Mouse (Mus musculus): ENCODE results near the gene Cfap36. TPM values are rescaled to one million over a fixed set of nuclear protein-coding genes. Genes with fewer than 3 reads are reported as not detected.

Gene Cfap36
- total RNA-seq, 2 experiments from 2014 or later, result 130 to 141 TPM

- intact Hi-C loops (cut with DNase I), result no loop called here
- no peak for DNase-seq (ENCODE audit: extremely low spot score in 1 of 2, low spot score in 2 of 2)
Observed at GRCm38 (mm10) chr11:29203653-29204052, 43.6 kb downstream of the Cfap36 start.

GRCm38 (mm10) chr11:29188981-29189380, 58.2 kb downstream of the Cfap36 start:
- no peak for DNase-seq (ENCODE audit: extremely low spot score in 1 of 2, low spot score in 2 of 2)
- intact Hi-C loops (cut with DNase I), result no loop called here

- intact Hi-C loops (cut with DNase I), result no loop called here
- no peak for DNase-seq (ENCODE audit: extremely low spot score in 1 of 2, low spot score in 2 of 2)
Observed at GRCm38 (mm10) chr11:29181751-29182150, 65.5 kb downstream of the Cfap36 start.

- DNase-seq (ENCODE audit: extremely low spot score in 1 of 2, low spot score in 2 of 2), result peak; percentile 20 to 23
Observed at GRCm38 (mm10) chr11:29180657-29181056, 66.6 kb downstream of the Cfap36 start.

GRCm38 (mm10) chr11:29179319-29179718, 67.9 kb downstream of the Cfap36 start:
- intact Hi-C loops (cut with DNase I), result no loop called here
- DNase-seq (ENCODE audit: extremely low spot score in 1 of 2, low spot score in 2 of 2), result no peak

More at GRCm38 (mm10) chr11:29180657-29181056, 66.6 kb downstream of the Cfap36 start:
- intact Hi-C loops (cut with DNase I), result no loop called here

- intact Hi-C loops (cut with DNase I), result no loop called here
Observed at GRCm38 (mm10) chr11:29173706-29174436, 73.3 kb downstream of the Cfap36 start.

GRCm38 (mm10) chr11:29173125-29173631, 74.0 kb downstream of the Cfap36 start:
- intact Hi-C loops (cut with DNase I), result no loop called here
- peak; percentile 51 to 73 for DNase-seq (ENCODE audit: extremely low spot score in 1 of 2, low spot score in 2 of 2)

More at GRCm38 (mm10) chr11:29173706-29174436, 73.3 kb downstream of the Cfap36 start:
- no peak for DNase-seq (ENCODE audit: extremely low spot score in 1 of 2, low spot score in 2 of 2)

- peak; percentile 97 to 98 for DNase-seq (ENCODE audit: extremely low spot score in 1 of 2, low spot score in 2 of 2)
- intact Hi-C loops (cut with DNase I), result no loop called here
Observed at GRCm38 (mm10) chr11:29172563-29173124, 74.6 kb downstream of the Cfap36 start, which contains the start of gene Ppp4r3b. Gene Ppp4r3b (plus strand): TSS chr11:29172890.

- intact Hi-C loops (cut with DNase I), result no loop called here
- peak; percentile 49 to 53 for DNase-seq (ENCODE audit: extremely low spot score in 1 of 2, low spot score in 2 of 2)
Observed at GRCm38 (mm10) chr11:29171959-29172391, 75.2 kb downstream of the Cfap36 start.

Other genes starting within 250 kb of the Cfap36 start
- 10 to 100 TPM; 24.9 to 30.1 TPM for gene Pnpt1, start 116.7 kb downstream of the Cfap36 start, total RNA-seq (2021)
- gene Ppp4r3b, start 74.5 kb downstream of the Cfap36 start, total RNA-seq (2021), result 10 to 100 TPM; 46.0 to 50.4 TPM
- 100 to 1,000 TPM in 1 of 2 experiments, 10 to 100 TPM in 1; 94.6 to 105 TPM for gene Ccdc88a, start 126.2 kb upstream of the Cfap36 start, total RNA-seq (2021)

Measured in left cerebral cortex, postnatal 10 days (tissue).